Mouse (Mus musculus): Measurements from ENCODE around the gene Polr1a.

The Polr1a gene

DNA sequence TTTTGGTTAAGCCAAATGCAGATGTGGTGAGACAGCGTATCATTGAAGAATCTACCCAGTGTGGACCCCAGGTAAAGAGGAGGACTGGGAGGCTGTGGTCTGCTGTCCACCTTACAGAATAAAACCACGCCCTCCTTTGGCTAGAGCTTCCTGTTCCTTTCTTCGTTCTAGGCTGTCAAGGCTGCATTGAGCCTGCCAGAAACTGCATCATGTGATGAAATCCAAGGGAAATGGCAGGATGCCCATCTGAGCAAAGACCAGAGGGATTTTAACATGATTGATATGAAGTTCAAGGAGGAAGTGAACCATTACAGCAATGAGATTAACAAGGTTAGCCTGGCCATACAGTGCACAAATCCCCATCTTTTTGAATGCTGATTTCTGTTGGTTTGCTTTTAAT is 41.7 kb downstream of the Polr1a start:
- DNase-seq, result peak; percentile 57 to 69

DNA sequence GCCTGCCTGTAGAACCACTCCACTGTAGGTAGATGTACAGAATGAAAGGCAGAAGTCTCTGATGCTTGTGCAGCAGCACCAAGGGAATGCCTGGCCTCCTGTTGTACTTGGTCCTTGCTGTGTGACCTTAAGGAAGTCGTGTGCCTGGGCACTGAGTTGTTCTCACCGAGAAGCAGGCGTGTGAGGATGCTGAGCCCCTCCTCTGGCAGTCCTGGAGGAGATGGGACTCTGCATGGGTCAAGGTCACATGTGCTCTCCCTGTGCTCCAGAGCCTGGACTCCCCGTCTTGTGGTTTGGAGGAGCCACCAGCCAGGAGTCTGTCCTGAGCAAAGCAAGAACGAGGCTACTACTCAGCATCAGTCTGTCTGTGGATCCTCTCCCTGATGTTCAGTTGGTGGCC is 42.3 kb downstream of the Polr1a start:
- DNase-seq, result no peak

DNA sequence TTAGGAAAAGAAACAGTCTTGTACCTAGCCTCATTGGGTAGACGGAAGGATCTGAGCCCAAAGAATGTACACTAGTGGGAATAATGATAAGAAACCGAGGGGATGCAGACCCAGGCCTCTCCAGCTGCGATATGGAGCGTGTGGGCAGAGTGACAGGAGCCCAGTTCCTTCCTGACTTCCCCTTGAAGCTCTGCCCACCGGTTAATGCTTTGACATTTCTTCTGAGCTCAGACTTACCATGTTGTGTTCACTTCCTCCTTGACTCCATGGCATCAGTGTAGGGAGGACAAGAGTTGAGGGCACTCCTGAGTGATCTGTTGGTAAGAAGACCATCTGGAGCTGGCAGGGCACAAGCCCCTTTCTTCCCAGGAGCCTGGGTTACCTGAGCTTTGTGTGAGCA is 53.3 kb downstream of the Polr1a start:
- DNase-seq, result no peak

DNA sequence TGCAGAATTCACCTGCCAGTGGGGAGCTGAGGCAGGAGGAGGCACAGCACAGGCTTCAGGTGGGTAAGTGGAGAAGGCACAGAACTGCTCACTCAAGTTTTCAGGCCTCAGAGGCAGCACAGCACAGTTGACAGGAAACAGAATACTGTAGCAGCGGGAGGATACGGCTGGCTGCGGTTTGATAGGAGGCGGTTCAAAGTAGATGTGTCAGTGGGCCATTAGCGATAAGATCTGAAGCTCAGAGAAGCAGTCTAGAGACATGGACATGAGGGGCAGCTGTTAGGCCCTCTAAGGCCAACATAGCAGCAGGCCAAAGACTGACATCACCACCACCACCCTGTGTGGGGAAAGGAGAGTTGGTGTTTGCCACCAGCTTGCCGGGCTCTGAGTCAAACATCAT is 53.9 kb downstream of the Polr1a start:
- no peak for DNase-seq

DNA sequence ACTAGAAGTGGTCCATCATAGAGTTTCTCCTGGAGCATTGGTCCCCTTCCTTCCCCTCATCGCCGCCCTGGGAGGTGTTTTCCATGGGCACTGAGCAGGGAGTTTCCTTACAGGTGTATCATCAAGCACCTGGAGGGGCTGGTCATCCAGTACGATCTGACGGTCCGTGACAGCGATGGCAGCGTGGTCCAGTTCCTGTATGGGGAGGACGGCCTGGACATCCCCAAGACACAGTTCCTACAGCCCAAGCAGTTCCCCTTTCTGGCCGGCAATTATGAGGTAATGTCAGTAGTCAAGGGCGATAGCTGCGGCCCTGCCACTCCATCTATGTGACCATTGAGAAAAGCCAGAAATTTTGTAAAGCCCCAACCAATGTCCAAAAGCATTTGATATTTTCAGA is 54.7 kb downstream of the Polr1a start:
- DNase-seq, result no peak

DNA sequence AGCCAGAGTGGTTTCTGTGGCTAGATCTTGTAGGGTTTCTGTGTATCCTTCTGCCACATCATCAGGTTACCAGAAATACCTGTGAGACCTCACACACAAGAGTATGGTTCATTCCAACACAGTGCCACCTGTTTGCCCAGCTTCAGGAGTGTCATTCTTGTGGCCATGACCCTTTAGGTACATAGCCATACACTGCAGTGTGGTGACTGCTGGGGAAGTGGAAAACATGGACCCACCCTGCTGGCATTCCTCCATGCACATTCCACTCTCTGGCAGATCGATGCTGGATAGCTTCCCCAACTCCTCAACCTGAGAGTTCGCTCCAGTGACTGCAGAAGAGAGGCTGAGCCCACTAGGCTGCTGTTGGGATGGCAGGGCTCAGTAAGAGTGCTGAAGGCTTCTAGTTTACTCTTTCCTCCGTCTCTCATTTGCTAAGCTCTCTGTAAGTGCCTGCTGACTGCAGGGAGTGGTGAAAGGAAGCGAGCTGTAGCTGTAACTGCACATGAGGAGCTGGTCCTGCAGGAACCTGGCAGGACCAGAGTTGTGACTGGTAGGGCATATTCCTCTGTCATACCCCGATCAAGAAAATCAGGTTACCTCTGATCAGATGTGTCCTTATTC is 57.9 kb downstream of the Polr1a start:
- DNase-seq, result no peak

DNA sequence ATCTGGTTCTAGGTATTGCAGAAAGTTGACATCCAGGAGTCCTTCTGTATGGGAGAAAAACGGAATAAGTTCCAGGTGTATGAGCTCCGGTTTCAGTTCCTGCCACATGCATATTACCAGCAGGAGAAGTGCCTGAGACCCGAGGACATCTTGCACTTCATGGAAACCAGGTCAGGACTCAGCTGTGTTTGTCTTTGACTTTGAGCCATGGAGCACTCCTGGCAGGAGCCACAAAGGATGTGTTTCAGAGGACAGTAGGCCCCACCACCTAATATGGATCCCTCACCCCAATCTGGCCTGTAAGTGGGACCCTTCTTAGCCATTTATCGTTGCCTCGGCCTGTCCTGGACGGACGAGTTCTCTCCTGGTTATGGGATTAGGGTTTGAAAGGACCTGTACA is 59.0 kb downstream of the Polr1a start:
- DNase-seq, result no peak

DNA sequence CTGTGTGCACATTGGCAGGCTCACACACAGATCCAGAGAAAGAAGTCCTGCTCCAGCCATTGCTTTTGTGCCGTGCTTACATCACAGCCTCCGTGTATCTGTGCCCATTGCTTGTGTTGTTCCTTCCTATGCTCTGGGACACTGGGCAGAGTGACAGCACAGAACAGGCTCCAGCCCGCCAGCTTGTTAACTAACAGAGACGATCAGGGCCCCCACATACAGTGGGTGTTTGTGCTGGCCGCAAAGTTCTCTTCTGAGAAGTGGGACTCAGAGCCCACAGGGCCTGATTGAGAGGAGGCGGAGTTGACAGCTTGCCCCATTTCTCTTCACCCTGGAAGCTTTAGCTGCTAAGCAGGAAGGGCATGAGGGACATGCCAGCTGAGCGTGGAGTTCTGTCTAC is 60.6 kb downstream of the Polr1a start:
- no peak for DNase-seq

DNA sequence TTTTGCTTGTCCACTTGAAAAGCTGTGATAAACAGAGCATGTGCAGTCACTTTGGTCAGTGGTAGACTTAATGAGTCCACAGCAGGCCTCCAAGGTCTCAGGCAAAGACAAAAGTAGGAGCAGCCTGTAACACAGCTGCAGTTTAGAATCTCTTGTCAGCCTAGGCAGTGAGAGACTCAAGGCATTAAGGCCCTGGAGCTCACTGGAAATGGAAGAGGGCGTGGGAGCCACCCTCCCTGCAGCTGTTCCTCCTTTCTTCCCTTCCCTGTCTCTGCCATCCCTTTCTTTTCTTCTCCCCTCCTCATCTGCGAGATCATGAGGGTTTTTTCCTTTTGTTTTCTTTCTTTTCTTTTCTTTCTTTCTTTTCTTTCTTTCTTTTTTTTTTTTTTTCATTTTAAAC is 61.3 kb downstream of the Polr1a start:
- DNase-seq, result no peak

DNA sequence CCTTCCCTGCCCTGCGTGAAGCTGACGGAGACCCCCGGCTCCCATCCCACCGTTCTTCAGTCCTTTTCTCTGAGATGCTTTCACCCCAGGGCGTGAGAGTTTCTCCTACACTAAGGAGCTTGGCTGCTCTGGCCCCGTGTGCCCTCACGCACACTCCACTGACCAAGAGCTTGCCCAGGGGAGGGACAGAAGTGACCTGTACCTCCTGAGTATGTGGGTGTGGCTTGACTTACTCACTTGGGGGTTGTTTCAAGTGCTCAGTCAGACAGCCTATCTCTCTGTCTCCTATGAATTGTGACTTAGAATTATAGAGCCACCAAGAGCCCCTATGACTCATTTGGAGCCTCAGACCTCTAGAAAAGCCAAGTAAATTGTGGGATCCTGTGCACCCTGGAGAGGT is 67.7 kb downstream of the Polr1a start:
- DNase-seq, result no peak

DNA sequence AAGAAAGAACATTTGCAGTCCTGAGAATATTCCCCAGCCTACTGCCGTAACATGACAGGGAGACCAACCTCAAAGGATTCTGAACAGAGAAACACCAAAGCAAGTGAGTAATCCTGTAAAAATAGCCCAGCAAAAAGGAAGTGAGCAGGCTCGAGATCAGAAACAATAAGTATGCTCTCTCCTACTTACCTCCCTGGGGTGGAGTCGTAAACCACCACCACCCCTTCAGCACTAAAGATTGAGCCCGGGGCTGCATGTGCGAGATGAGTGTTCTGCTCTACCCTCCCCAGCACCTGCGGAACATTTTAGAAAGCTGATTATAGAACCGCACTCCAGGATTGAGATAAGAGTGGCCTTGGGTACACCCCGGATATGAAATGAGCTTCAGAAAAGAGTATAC is 71.3 kb downstream of the Polr1a start:
- no peak for DNase-seq

DNA sequence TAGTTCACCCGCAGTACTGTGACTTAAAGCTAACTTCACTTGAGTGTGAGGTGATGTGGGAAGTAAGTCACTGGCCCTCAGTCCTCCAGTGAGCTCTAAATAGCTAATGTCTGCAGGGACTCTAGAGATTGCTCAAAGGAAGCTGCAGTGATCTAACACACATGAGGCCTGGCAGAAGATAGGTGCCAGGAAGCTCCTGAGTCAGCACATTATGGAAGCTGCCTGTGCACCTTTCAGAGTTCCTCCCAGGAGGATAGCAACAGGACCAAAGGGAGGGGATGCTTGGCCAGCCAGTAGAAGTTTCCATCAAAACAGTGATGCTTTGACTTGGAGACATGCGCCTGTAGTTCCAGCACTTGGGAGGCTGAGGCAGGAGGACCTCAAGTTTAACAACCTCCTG is 71.7 kb downstream of the Polr1a start:
- no peak for DNase-seq

DNA sequence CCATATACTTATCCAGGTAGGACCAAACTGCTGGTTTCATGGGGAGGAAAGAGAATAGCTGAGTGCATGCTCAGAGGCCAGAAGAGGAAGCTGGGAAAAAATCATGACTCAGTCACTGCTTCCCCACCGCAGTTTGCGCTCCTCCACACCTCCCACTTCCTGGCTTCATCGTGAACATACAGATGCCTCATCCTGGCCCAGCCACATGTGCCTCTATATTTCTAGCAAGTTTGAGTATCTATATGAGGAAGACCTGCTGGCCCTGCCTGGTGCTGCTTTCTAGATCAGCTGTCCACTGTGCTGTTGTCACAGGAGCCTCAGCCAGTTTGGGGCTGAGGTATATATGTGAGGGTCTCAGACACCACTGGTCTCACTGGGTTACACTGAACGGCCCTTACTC is 72.6 kb downstream of the Polr1a start:
- no peak for DNase-seq

DNA sequence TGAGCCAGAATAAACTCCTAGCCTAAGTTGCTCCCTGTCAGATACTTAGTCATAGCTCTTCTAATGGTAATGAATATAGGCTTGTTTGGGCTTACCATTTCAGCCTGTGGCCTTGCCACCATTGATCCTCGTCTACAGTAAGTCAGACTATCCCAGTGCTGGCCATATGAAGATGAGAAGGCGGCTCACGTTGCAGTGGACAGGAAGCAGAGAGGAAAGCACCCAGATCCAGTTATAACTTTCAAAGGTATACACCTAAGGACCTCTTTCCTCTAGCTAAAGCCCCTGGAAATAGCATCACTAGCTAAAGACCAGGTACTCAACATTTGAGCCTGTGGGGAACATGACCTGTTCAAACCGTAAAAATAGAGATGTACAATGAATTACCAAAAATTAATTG is 77.1 kb downstream of the Polr1a start:
- DNase-seq, result no peak

DNA sequence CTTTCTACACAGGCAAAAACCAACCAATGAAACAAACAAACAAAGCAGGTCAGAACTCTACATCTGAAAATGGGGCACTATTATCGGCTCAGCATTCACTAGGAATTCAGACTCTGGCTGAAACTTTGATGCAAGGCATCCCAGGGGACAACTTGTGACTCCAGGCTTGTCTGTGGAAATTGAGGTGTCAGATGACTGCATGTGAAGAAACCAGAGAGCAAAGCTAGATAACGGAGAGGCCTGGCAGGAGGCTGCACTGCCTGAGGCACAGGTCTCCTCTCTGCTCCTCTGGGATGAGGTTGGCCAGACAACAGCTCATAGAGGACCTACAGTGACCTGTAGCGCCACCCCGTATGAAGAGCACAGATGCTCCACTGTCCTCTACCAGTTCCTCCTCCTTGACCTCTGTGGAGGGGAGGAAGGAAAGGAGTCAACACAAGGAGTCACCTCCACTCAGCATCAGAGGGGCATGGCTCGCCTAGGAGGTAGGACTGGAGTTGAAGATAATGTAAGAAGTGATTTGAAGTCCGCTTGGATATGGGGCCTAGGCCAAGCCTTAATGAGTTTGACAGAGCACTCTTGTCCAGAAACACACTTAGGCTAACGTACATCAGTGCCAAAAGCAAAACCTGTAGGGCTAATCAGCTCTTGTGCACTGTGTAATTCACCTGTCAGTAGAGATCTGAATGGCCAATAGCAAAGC is 78.8 kb downstream of the Polr1a start:
- DNase-seq, result no peak

DNA sequence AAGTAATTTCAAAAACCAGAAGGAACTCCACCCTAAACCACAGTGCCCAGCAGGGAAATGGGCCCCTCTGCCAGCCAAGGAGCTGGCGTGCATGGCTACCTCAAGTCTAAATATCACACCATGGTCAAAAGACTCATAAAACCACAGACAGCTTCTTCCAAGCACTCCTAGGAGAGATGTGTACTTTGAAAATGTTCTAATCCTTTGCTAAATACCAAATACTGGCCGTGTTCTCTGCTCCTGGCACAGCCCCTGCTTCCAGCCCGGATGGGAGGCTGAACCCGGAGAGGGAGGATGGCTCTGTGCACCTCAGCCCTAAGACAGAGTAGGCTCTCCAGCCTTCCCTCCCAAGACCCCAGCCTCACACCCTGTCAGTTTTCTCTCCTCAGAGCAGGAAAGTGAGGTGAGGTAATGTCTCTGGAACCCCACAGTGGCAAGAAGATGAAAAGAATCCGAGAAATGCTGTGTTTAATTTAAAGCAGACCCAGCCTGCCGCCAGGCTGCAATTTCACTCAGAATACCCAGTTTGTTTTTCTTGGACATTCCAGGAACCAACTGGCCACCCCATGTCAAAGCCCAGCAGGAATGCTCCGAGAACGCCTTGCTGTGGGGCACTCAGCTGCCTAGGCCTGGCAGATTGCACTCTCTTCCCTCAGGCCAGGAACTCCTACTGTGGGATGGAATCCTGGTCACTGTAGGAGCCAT is 80.9 kb downstream of the Polr1a start:
- peak; percentile 88 to 92 for DNase-seq

DNA sequence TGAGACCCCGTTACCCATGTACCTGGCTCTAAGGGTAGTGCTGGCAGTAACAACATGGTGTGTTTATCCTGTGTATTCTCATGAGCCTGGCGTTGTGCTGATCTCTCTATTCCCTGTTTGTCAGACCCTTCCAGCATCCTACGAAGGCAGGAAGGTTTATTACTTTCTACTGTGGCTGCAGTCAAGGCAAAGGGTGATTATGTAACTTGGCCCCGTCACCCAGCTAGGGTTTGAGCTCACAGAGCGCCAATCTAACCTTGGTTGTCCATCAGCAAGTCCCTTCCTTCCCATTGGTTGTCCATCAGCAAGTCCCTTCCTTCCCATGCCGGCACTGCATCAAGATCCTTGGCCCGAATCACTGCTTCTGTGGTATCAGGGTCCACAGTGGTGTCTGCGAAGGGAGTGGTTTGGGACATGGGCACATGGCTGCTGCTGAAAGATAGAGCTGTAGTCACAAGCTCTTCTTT is 81.6 kb downstream of the Polr1a start:
- peak; percentile 83 for DNase-seq

DNA sequence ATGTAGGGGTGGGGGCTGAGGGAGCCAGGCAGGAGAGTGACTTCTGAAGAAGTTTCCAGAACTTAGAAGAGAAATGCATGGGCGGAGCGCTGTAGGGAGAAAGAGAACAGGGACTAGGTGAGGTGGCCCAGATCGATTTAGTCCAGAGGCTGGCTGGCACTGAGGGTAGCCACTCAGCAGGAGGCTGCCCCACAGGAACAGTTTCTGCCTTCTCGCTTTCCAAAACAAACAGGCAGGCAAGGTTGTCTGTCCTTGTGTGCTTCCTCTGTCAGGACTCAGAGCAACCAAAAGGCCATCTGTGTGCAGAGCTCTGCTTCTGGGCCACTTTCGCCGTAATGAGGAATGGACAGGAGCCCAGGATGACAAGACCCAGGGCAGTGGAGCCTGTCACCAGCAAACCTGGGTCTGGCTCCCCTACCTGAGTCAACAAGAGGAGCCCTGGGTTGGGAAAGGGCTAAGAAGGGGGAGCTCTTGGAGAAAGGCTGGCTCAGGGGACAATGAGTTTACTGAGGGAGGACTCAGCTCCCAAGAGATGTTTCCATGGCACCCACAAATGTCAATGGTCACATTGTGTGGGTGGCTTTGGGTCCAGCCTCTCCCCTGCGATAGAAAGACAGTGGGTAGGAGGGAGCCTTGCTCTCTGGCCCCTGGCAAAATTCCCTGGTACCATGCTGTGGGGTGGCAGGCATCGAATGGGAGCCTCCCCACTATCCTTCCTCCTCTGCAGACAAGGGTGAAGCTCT is 82.5 kb downstream of the Polr1a start:
- peak; percentile 72 to 78 for DNase-seq

DNA sequence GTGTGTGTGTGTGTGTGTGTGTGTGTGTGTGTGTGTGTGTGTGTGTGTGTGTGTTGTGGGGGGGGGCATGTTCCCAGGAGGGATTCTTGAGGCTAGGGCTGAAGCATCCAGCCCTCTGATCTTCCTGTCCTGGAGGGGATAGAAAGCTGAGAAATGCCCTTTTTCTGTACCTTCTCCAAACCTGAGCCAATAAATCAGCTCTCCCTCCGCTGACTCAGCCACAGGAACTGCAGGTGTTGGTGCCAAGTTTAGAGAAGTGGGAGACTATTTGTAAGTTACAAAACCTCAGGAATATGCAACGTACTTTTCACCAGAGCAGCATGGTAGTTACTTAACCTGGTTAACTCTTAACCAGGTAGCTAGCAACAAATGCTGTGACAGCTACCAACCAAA is 83.1 kb downstream of the Polr1a start:
- DNase-seq, result no peak

DNA sequence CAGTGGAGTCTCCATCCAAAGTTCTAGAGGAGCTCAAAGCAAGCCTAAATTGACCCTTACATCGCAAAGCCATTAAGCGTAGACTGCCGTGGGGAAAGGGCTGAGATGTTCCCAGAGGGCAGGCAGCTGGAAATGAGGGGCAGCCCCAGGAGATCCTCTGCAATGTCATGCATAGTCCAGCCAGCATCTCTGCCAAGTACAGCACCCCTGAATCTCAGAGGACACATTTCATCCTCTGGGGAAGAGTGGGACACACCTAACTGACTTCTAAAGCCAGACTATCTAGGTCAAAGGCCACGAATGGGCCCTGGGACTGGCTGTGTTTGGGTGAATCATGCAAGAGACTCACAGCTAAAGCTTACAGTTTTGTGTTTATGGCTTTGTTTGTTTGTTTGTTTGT is 85.2 kb downstream of the Polr1a start:
- no peak for DNase-seq

DNA sequence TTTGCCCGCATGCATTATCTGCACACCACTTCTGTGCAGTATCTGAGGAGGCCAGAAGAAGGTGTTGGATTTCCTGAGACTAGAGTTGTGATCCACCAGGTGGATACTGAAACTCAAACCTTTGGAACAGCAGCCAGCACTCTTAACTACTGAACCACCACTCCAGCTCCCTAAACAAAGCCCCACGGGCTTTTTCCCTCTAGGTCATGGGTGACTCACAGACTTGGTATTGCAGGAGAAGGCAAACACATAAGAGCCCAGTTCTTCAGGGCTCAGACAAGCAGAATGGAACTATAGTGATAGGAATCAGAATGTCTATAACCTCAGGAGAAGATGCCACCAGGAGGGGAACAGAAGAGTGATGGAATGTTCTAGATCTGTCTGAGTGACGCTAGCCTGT is 86.2 kb downstream of the Polr1a start:
- DNase-seq, result no peak

DNA sequence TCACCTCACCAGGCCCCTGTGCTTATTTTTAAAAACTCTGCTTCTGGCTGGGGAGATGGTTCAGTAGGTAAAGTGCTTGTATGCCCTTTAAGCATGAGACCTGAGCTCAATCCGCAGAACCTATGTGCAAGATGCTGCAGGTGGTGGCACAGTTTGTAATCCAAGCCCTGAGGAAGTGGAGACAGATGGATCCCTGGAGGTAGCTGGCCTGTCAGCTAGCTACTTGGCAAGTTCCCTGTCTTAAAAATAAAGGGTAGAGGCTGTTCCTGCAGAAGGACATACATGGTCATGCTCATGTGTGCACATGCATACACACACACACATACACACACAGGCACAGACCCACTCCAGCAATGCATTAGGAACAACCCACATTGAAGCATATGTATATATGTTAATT is 88.4 kb downstream of the Polr1a start:
- peak; percentile 74 to 75 for DNase-seq

DNA sequence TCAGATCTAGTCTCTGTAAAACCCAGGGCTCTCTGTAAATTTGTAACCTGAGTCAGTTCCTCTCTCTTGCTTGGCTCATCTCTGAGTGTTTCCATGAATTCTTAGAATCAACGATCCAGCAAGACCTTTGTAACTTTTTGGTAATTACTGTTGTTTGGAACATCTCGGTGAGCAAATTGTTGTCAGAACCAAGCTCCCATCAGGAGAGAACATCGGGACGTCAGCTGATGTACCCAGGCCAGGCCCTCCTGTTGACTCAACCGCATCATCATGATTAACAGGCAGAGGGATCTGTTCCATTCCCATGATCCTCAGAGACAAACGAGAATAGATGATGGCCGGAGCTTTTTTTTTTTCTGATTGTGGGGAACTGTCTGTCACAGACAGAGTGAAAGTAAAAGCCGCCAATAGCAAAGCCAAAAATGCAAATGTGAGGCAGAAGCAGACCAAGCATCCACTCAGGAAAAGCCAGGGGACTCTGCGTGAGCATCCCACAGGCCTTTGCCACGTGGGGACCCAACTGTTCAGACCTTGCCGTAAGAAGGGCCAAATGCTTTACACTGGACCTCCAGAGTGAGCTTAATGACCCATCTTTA is 91.2 kb downstream of the Polr1a start:
- DNase-seq, result no peak

Measured in cerebellum, postnatal 10 days (tissue).